Mouse (Mus musculus) heart, embryonic 12.5 days (tissue): ENCODE measurements around the gene Kif28. TPM values are rescaled to one million over a fixed set of nuclear protein-coding genes. Genes with fewer than 3 reads are reported as not detected.
"Not testable (repeated sequence)": the region's sequence is repeated elsewhere in the genome, so short reads cannot be mapped to it uniquely, and the experiment has no call there.

Source experiments
- ATAC-seq: fragments of 200-750 bp; cut with Nextera tagmentation; 2 replicates; pipeline ENCODE4 v1.8.0; 2017; ENCODE audit warnings: moderate TSS enrichment, moderate library complexity; ENCODE audit not compliant: insufficient number of reproducible peaks, low FRiP score
- H3K27ac ChIP-seq: fragments of 300-500 bp; sonication (generic); 2 replicates; pipeline ENCODE4 v1.5.1; 2016; ENCODE audit warnings: mild to moderate bottlenecking, moderate library complexity; ENCODE audit not compliant: poor library complexity, severe bottlenecking
- H3K27me3 ChIP-seq: fragments of 300-500 bp; sonication (generic); replicated peaks from 2 replicates; pipeline ENCODE4 v1.6.1; 2016; ENCODE audit warnings: mild to moderate bottlenecking, moderate library complexity
- H3K36me3 ChIP-seq: fragments of 300-500 bp; sonication (generic); 2 replicates; pipeline ENCODE4 v1.6.1; 2016; ENCODE audit warnings: mild to moderate bottlenecking, moderate library complexity
- H3K4me1 ChIP-seq: fragments of 300-500 bp; sonication (generic); replicated peaks from 2 replicates; pipeline ENCODE4 v1.6.1; 2016; ENCODE audit warnings: mild to moderate bottlenecking
- H3K4me2 ChIP-seq: fragments of 300-500 bp; sonication (generic); 2 replicates; pipeline ENCODE4 v1.6.1; 2016; ENCODE audit warnings: mild to moderate bottlenecking, moderate library complexity
- H3K4me3 ChIP-seq: fragments of 300-500 bp; sonication (generic); 2 replicates; pipeline ENCODE4 v1.5.1; 2016; ENCODE audit warnings: mild to moderate bottlenecking
- H3K9ac ChIP-seq: fragments of 300-500 bp; sonication (generic); 2 replicates; pipeline ENCODE4 v1.6.1; 2016; ENCODE audit warnings: mild to moderate bottlenecking, moderate library complexity
- H3K9me3 ChIP-seq: fragments of 300-500 bp; sonication (generic); replicated peaks from 2 replicates; pipeline ENCODE4 v1.6.1; 2016; ENCODE audit warnings: mild to moderate bottlenecking, moderate library complexity
- WGBS: fragments of 180-500 bp; shearing (Covaris S2); methylation state at CpG from one replicate; pipeline ENCODE4 v1.1.7; 2016; 5-methylcytosine and 5-hydroxymethylcytosine counted together
- polyA plus RNA-seq: library from polyadenylated mRNA; unstranded; fragments of >200 nt; fragmentation: Nextera tagmentation; extraction: Ambion mirVana; gene quantifications from 2 replicates; pipeline ENCODE4 v1.2.1, GENCODE M21; 2016

Kif28 gene
- polyA plus RNA-seq, 1 experiment from 2014 or later: not detected

GRCm38 (mm10) chr1:179704150-179704549, 40.9 kb downstream of the Kif28 start:
- H3K9me3 ChIP-seq: no peaks in the 10 kb centered on the region
- H3K4me1 ChIP-seq: peaks cover 5% of the 10 kb centered on the region; the same call in 1 of the 2 replicates
- 38% methylated on average over 3 of the region's 3 CpGs for WGBS
- no peak overlapping the region for H3K9ac ChIP-seq
- no peak overlapping the region for H3K4me3 ChIP-seq
- no peak overlapping the region for H3K27ac ChIP-seq
- no peaks in the 10 kb centered on the region for H3K36me3 ChIP-seq
- H3K4me2 ChIP-seq: no peak overlapping the region
- ATAC-seq: no peak
- no peaks in the 10 kb centered on the region for H3K27me3 ChIP-seq

- 77% methylated on average over 6 of the region's 6 CpGs for WGBS
- no peak overlapping the region for H3K9ac ChIP-seq
- no peaks in the 10 kb centered on the region for H3K27me3 ChIP-seq
- no peaks in the 10 kb centered on the region for H3K9me3 ChIP-seq
- ATAC-seq: no peak
- H3K4me2 ChIP-seq: no peak overlapping the region
- no peak overlapping the region for H3K4me3 ChIP-seq
- peaks cover 21% of the 10 kb centered on the region for H3K4me1 ChIP-seq
- no peak overlapping the region for H3K27ac ChIP-seq
- peaks cover 26% of the 10 kb centered on the region for H3K36me3 ChIP-seq
These were observed 55.6 kb downstream of the Kif28 start for GRCm38 (mm10) chr1:179689479-179689878.

GRCm38 (mm10) chr1:179688914-179689313, 56.2 kb downstream of the Kif28 start:
- no peak overlapping the region for H3K9ac ChIP-seq
- H3K27me3 ChIP-seq: no peaks in the 10 kb centered on the region
- ATAC-seq: no peak
- H3K36me3 ChIP-seq: peaks cover 29% of the 10 kb centered on the region
- no peak overlapping the region for H3K4me3 ChIP-seq
- 0 out of 2 replicates have a peak overlapping the region, but pooled peaks have one; percentile 14 for H3K4me2 ChIP-seq
- peak overlapping the region; percentile 34; the same call in 1 of the 2 replicates for H3K27ac ChIP-seq
- peaks cover 21% of the 10 kb centered on the region for H3K4me1 ChIP-seq
- WGBS: 63% methylated on average over 5 of the region's 5 CpGs
- H3K9me3 ChIP-seq: no peaks in the 10 kb centered on the region

- Histone ChIP-seq H3K4me1 (peaks cover 21% of the 10 kb centered on the region), H3K36me3 (peaks cover 34% of the 10 kb centered on the region), H3K27ac (peak overlapping the region; percentile 34; the same call in 1 of the 2 replicates), H3K27me3 (no peaks in the 10 kb centered on the region), H3K4me2 (0 out of 2 replicates have a peak overlapping the region, but pooled peaks have one; percentile 14), H3K9me3 (no peaks in the 10 kb centered on the region), H3K4me3 (no peak overlapping the region), H3K9ac (no peak overlapping the region)
- WGBS: 32% methylated on average over 6 of the region's 6 CpGs
- no peak for ATAC-seq
These were observed 56.7 kb downstream of the Kif28 start for GRCm38 (mm10) chr1:179688415-179688814.

- Histone ChIP-seq H3K4me3 (no peak overlapping the region), H3K27ac (no peak overlapping the region), H3K4me2 (no peak overlapping the region), H3K36me3 (peaks cover 37% of the 10 kb centered on the region), H3K9ac (no peak overlapping the region), H3K4me1 (peaks cover 21% of the 10 kb centered on the region), H3K27me3 (no peaks in the 10 kb centered on the region), H3K9me3 (no peaks in the 10 kb centered on the region)
- 94% methylated on average over 3 of the region's 3 CpGs for WGBS
- no peak for ATAC-seq
These were observed 57.1 kb downstream of the Kif28 start for GRCm38 (mm10) chr1:179687966-179688365.

- 79% methylated on average over 1 of the region's 1 CpGs for WGBS
- H3K27ac ChIP-seq: peak overlapping the region; percentile 28; the same call in 1 of the 2 replicates
- ATAC-seq: no peak
- H3K4me1 ChIP-seq: peaks cover 21% of the 10 kb centered on the region
- no peaks in the 10 kb centered on the region for H3K27me3 ChIP-seq
- H3K9ac ChIP-seq: no peak overlapping the region
- H3K9me3 ChIP-seq: no peaks in the 10 kb centered on the region
- H3K4me3 ChIP-seq: no peak overlapping the region
- no peak overlapping the region for H3K4me2 ChIP-seq
- H3K36me3 ChIP-seq: peaks cover 41% of the 10 kb centered on the region
These were observed 57.8 kb downstream of the Kif28 start for GRCm38 (mm10) chr1:179687305-179687704.

- Histone ChIP-seq H3K4me2 (no peak overlapping the region), H3K9me3 (no peaks in the 10 kb centered on the region), H3K4me3 (no peak overlapping the region), H3K27ac (peak overlapping the region; percentile 28; the same call in 1 of the 2 replicates), H3K36me3 (peaks cover 46% of the 10 kb centered on the region), H3K9ac (no peak overlapping the region), H3K27me3 (no peaks in the 10 kb centered on the region), H3K4me1 (peaks cover 21% of the 10 kb centered on the region)
- 47% methylated on average over 5 of the region's 5 CpGs for WGBS
- ATAC-seq: no peak
These were observed 58.3 kb downstream of the Kif28 start for GRCm38 (mm10) chr1:179686781-179687180.

- Histone ChIP-seq H3K4me3 (no peak overlapping the region), H3K4me1 (peaks cover 21% of the 10 kb centered on the region), H3K27ac (no peak overlapping the region), H3K9me3 (no peaks in the 10 kb centered on the region), H3K9ac (no peak overlapping the region), H3K36me3 (peaks cover 49% of the 10 kb centered on the region), H3K4me2 (no peak overlapping the region), H3K27me3 (no peaks in the 10 kb centered on the region)
- no peak for ATAC-seq
- WGBS: 78% methylated on average over 6 of the region's 6 CpGs
These were observed 58.7 kb downstream of the Kif28 start for GRCm38 (mm10) chr1:179686348-179686747.

GRCm38 (mm10) chr1:179682753-179683152, 62.3 kb downstream of the Kif28 start:
- H3K9ac ChIP-seq, H3K27me3 ChIP-seq, H3K9me3 ChIP-seq, H3K4me2 ChIP-seq, ATAC-seq, H3K4me1 ChIP-seq, H3K4me3 ChIP-seq, H3K27ac ChIP-seq: not testable (repeated sequence)
- H3K36me3 ChIP-seq: peaks cover 71% of the 10 kb centered on the region
- 83% methylated on average over 10 of the region's 10 CpGs for WGBS

- no peak overlapping the region for H3K9ac ChIP-seq
- WGBS: 92% methylated on average over 4 of the region's 4 CpGs
- ATAC-seq: no peak
- H3K27me3 ChIP-seq: no peaks in the 10 kb centered on the region
- H3K36me3 ChIP-seq: peaks cover 63% of the 10 kb centered on the region
- H3K27ac ChIP-seq: no peak overlapping the region
- no peak overlapping the region for H3K4me2 ChIP-seq
- H3K4me3 ChIP-seq: no peak overlapping the region
- no peaks in the 10 kb centered on the region for H3K9me3 ChIP-seq
- 0 out of 2 replicates have a peak, but pooled peaks cover 4% of the 10 kb centered on the region for H3K4me1 ChIP-seq
These were observed 65.7 kb downstream of the Kif28 start for GRCm38 (mm10) chr1:179679326-179679725.

GRCm38 (mm10) chr1:179677031-179677430, 68.0 kb downstream of the Kif28 start:
- H3K27ac ChIP-seq: no peak overlapping the region
- WGBS: 86% methylated on average over 2 of the region's 2 CpGs
- no peak overlapping the region for H3K9ac ChIP-seq
- H3K4me3 ChIP-seq: no peak overlapping the region
- ATAC-seq: no peak
- H3K9me3 ChIP-seq: no peaks in the 10 kb centered on the region
- no peaks in the 10 kb centered on the region for H3K27me3 ChIP-seq
- no peak overlapping the region for H3K4me2 ChIP-seq
- H3K36me3 ChIP-seq: peaks cover 68% of the 10 kb centered on the region
- 0 out of 2 replicates have a peak, but pooled peaks cover 4% of the 10 kb centered on the region for H3K4me1 ChIP-seq

GRCm38 (mm10) chr1:179674355-179674754, 70.7 kb downstream of the Kif28 start:
- Histone ChIP-seq H3K9me3 (no peaks in the 10 kb centered on the region), H3K4me1 (peaks cover 10% of the 10 kb centered on the region), H3K36me3 (peaks cover 60% of the 10 kb centered on the region), H3K27me3 (no peaks in the 10 kb centered on the region), H3K4me3 (no peak overlapping the region), H3K27ac (no peak overlapping the region), H3K9ac (no peak overlapping the region), H3K4me2 (no peak overlapping the region)
- ATAC-seq: no peak
- WGBS: 82% methylated on average over 3 of the region's 3 CpGs
